Mouse (Mus musculus) CD4-positive naive resting alpha-beta T cell, adult 57 days (primary cell): Measurements from ENCODE around the gene Slc13a5. TPM values are rescaled to one million over a fixed set of nuclear protein-coding genes. Genes with fewer than 3 reads are reported as not detected.

ENCODE experiments used
- total RNA-seq: library from RNA; stranded (reverse); gene quantifications from one replicate; pipeline ENCODE4 v1.2.4, GENCODE M21; 2023

Gene Slc13a5
- total RNA-seq, result not detected

DNA sequence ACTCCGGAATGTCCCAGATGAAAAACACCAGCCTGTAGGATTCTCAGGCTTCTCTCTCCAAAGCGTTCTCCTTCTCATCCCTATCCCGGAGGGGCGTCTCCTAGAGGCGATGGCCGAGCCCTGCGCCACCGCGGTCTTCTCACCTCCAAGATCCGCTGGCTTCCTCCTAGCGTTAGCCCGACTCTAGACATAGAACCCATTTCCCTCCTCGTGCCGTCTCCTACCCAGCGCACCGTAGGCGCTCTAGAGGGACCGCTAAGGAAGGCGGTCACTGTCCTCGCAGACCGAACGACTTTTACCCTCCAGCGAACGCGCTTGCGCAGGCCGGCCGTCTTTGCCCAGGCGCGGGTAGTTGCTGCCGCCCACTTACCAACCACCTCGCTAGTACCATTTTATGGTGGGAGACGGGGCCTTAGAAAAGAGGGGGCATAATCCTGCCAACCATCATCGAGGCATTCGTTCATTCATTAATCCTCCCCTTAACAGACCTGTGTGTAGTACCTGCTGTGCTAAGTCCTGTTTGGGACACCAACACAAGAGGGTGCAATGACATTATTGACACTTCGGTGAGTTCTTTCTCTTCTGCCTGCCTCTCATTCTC, at the start of gene Slc13a5:
Gene Slc13a5, minus strand, starts transcription at position 263 of the 601 bp plus-strand sequence.

DNA sequence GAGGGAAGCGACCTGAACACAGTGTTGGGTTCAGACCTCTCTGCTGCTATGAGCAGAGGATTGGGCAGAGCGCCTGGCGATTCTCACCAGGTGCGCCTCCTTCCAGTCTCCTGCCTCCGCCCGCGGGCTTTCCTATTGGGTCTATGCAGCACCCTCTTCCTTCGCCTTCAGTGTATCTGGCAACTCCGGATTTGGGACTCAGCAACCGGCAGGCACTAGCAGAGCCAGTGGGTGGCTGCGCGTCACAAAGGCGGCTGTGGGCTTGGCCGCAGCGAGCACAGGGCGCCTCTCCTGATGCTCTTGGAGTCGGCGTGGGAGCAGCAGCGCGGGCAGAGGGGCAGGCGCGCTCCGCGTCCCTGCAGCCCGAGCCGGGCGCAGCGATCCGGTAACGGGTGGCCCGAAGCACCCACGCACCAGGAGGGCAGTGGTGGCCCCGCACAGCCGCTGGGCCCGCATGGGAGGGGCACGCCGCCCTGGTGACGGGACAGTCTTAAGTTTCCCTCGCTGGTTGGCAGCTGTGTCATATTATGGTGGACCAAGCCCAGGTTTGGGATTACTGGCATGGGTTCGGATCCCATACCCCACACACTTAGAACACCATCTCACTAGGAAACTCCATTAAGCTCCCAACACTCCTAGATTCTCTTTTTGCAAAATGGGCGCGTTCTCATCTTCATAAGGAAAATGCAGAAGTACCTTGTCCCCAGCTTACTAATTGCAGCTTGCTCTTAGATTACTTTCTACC, 47.3 kb upstream of the Slc13a5 start, which contains the start of gene Fbxo39:
Gene Fbxo39, plus strand, starts transcription at position 294 of the 745 bp plus-strand sequence.

DNA sequence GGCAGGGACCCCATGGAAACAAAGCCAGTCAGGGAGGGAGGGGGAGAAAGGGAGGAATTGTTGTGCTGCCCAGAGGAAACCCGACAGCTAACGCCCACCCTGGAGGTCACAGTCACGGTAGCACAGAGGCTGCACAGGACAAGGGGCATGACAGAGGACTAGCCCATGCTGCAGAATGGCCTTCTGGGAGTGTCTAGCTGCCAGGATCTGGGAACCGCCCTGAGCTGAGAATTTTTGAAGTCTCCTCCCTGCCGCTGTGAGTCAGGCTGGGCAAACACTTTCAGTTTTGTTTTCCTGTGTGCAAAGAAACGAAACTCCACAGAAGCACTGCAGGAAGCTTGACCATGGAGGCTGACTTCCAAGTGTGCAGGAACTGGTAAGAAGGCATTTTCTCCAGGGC, 34.3 kb upstream of the Slc13a5 start, which contains the start of gene Xaf1:
Gene Xaf1, plus strand, starts transcription at position 296 of the 400 bp plus-strand sequence.

DNA sequence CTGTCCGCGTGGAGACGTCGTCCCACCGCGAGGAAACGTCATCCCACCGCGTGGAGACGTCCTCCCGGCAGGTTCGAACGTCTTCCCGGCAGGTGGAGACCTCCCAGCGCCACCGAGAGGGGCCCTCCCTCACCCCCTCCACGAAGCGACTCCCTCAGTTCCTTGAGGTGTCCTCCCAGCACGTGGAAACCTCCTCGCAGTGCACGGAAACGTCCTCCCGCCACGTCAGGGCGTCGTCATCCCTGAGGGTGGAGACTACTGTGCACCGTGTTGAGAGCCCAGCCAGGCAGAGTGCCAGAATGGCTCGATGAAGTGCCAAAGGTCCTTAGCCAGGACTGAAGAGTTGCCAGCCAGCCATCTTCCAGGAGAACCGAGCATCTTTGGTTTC, 51.6 kb downstream of the Slc13a5 start, which contains the start of gene Med31:
Gene Med31, minus strand, starts transcription at position 183 of the 388 bp plus-strand sequence.

DNA sequence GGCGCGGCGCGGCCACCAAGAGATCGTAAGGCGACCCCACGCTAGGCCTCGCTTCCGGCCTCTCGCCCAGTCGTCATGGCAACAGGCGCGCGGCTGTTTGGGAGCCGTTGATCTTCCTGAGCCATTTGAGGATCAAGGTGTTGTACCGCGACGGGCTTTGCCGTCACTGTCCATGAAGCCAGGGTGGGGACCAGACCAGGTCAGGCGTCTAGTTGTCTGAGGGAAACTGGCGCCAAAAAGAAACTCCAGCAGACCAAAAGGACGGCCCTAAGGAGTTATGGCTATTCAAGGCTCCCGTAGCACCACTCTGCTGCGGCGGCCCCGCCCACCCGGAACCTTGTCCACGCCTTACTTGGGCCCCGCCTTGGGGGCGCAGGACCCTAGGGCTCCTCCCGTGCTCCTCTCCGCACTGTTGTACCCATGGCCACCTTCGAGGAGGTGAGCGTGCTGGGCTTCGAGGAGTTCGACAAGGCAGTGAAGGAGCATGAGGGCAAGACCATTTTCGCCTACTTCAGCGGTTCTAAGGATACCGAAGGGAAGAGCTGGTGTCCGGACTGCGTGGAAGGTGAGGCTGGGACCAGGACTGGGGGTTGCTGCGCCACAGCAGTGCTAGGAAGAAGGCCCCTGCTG, 59.7 kb downstream of the Slc13a5 start, which contains the start of the genes 4933427D14Rik and Txndc17:
Gene 4933427D14Rik, minus strand, starts transcription at position 256 of the 630 bp plus-strand sequence.
Gene Txndc17, plus strand, starts transcription at position 344 of the 630 bp plus-strand sequence.

DNA sequence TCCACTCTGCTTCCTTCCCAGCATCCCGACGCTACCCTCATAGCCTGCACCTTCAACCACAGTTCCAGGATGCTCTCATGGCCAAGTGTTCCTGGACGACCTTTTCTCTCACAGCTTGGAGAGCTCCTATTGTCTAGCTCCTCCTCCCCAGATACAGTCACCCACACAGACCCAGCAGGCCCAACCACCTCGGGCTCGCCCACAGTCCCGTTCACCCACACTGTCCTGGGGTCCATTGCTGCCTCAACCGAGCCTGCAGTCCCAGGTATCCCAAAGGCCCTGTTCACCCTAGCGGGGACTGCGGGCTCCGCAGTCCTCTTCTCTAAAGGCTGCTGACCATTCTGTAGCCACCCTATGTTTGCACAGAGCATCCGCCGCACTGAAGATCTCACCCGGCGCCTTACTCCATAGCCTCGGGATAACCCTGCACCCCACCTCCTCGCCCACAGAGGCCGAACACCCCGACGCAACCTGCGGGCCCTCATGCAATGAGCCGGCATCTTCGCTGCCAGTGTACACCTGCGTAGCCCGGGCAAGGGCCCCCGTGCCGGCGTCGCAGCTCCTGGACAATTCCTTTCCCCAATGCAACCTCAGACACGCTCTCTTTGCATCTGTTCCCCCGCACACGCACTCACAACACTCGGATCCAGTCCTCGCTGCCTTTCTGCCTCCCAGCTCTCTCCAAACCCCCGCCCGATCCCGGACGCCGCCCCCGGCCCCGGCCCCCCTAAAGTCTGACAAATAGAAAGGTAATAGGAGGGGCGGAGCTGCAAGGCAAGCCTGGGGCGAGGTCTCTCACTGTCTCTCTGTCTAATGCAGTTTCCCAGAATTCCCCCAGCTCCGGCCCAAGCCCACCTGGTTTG, 60.5 kb downstream of the Slc13a5 start, which contains the start of gene Gm43951:
Gene Gm43951, minus strand, starts transcription at position 500 of the 863 bp plus-strand sequence.

Other genes starting within 250 kb of the Slc13a5 start
- 0.24 TPM for gene Aipl1, start 229.7 kb downstream of the Slc13a5 start, total RNA-seq
- not detected for gene Pimreg, start 225.2 kb downstream of the Slc13a5 start, total RNA-seq
- gene Pitpnm3, start 131.4 kb downstream of the Slc13a5 start, total RNA-seq, result 0.09 TPM
- 0.65 TPM for gene Gm43951, start 60.4 kb downstream of the Slc13a5 start, total RNA-seq
- gene 4933427D14Rik, start 59.8 kb downstream of the Slc13a5 start, total RNA-seq, result 14.9 TPM
- 29.9 TPM for gene Txndc17, start 59.7 kb downstream of the Slc13a5 start, total RNA-seq
- 15.7 TPM for gene Med31, start 51.6 kb downstream of the Slc13a5 start, total RNA-seq
- 46.3 TPM for gene Xaf1, start 34.4 kb upstream of the Slc13a5 start, total RNA-seq
- 1.0 TPM for gene Fbxo39, start 47.2 kb upstream of the Slc13a5 start, total RNA-seq
- gene Tekt1, start 95.2 kb upstream of the Slc13a5 start, total RNA-seq, result not detected
- gene Smtnl2, start 144.5 kb upstream of the Slc13a5 start, total RNA-seq, result not detected
- not detected for gene Ggt6, start 168.3 kb upstream of the Slc13a5 start, total RNA-seq
- 165 TPM for gene Mybbp1a, start 174.1 kb upstream of the Slc13a5 start, total RNA-seq
- 2.0 TPM for gene Spns2, start 222.7 kb upstream of the Slc13a5 start, total RNA-seq